Mouse (Mus musculus): ENCODE measurements around the gene Cux2.

Gene Cux2

GRCm38 (mm10) chr5:121919216-121919615, 130.7 kb downstream of the Cux2 start:
- no peak for DNase-seq (ENCODE audit: low spot score)

GRCm38 (mm10) chr5:121916813-121917212, 133.1 kb downstream of the Cux2 start:
- DNase-seq (ENCODE audit: low spot score), result no peak

- no peak for DNase-seq (ENCODE audit: low spot score)
These were observed 135.9 kb downstream of the Cux2 start for GRCm38 (mm10) chr5:121913999-121914398.

- DNase-seq (ENCODE audit: low spot score), result no peak
These were observed 140.5 kb downstream of the Cux2 start for GRCm38 (mm10) chr5:121909226-121909985.

- DNase-seq (ENCODE audit: low spot score), result no peak
These were observed 144.2 kb downstream of the Cux2 start for GRCm38 (mm10) chr5:121905671-121906070.

GRCm38 (mm10) chr5:121904799-121905198, 145.1 kb downstream of the Cux2 start:
- no peak for DNase-seq (ENCODE audit: low spot score)

GRCm38 (mm10) chr5:121902809-121903745, 146.8 kb downstream of the Cux2 start:
- DNase-seq (ENCODE audit: low spot score), result no peak

- no peak for DNase-seq (ENCODE audit: low spot score)
These were observed 154.7 kb downstream of the Cux2 start for GRCm38 (mm10) chr5:121895117-121895756.

- no peak for DNase-seq (ENCODE audit: low spot score)
These were observed 155.3 kb downstream of the Cux2 start for GRCm38 (mm10) chr5:121894647-121895046.

GRCm38 (mm10) chr5:121893581-121893980, 156.3 kb downstream of the Cux2 start:
- DNase-seq (ENCODE audit: low spot score), result peak; percentile 33

- DNase-seq (ENCODE audit: low spot score), result peak; percentile 31
These were observed 157.6 kb downstream of the Cux2 start for GRCm38 (mm10) chr5:121892281-121892680.

- no peak for DNase-seq (ENCODE audit: low spot score)
These were observed 159.0 kb downstream of the Cux2 start for GRCm38 (mm10) chr5:121890925-121891324.

GRCm38 (mm10) chr5:121889819-121890362, 160.0 kb downstream of the Cux2 start:
- DNase-seq (ENCODE audit: low spot score), result no peak

GRCm38 (mm10) chr5:121889375-121889774, 160.5 kb downstream of the Cux2 start:
- DNase-seq (ENCODE audit: low spot score), result no peak

- DNase-seq (ENCODE audit: low spot score), result no peak
These were observed 166.5 kb downstream of the Cux2 start for GRCm38 (mm10) chr5:121883356-121883755.

- DNase-seq (ENCODE audit: low spot score), result no peak
These were observed 170.7 kb downstream of the Cux2 start for GRCm38 (mm10) chr5:121879211-121879610.

GRCm38 (mm10) chr5:121878703-121879102, 171.2 kb downstream of the Cux2 start:
- DNase-seq (ENCODE audit: low spot score), result no peak

GRCm38 (mm10) chr5:121876901-121877300, 173.0 kb downstream of the Cux2 start:
- DNase-seq (ENCODE audit: low spot score), result no peak

GRCm38 (mm10) chr5:121875041-121875440, 174.9 kb downstream of the Cux2 start:
- DNase-seq (ENCODE audit: low spot score), result no peak

- DNase-seq (ENCODE audit: low spot score), result no peak
These were observed 177.7 kb downstream of the Cux2 start for GRCm38 (mm10) chr5:121872158-121872557.

- DNase-seq (ENCODE audit: low spot score), result no peak
These were observed 178.3 kb downstream of the Cux2 start for GRCm38 (mm10) chr5:121871515-121872030.

- no peak for DNase-seq (ENCODE audit: low spot score)
These were observed 179.1 kb downstream of the Cux2 start for GRCm38 (mm10) chr5:121870832-121871231.
